Mouse (Mus musculus): ENCODE results near the gene Ttc36.

The Ttc36 gene

GRCm38 (mm10) chr9:44802808-44803450, at the start of gene Ttc36:
Gene Ttc36, minus strand, starts transcription at chr9:44803072.
- peak; percentile 86 to 92 for DNase-seq

- peak in 1 of 2 experiments; percentile 23 for DNase-seq
These were observed 44.6 kb upstream of the Ttc36 start for GRCm38 (mm10) chr9:44847446-44847845.

- peak; percentile 41 to 55 for DNase-seq
These were observed 38.4 kb upstream of the Ttc36 start for GRCm38 (mm10) chr9:44841241-44841640.

- DNase-seq: peak; percentile 62 to 85
These were observed 33.6 kb upstream of the Ttc36 start for GRCm38 (mm10) chr9:44836439-44836838.

DNA sequence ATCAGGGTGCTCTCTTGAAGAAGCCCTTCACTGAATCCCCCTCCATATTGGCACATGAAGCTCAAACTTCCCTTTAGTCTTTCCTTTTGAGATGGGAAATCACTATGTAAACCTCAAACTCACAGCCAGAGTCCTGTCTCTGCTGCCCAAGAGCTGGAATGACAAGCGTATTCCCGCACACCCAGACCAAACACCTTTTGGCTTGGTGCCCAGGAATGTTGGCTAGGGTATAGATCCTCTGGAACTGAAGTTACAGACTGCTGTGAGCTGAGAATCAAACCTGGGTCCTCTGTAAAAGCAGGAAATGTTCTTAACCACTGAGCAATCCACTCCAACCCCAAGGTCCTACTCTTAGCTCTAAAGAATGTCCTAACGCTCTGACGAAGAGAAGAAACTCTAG, 29.5 kb upstream of the Ttc36 start:
- DNase-seq: peak; percentile 60 to 80

GRCm38 (mm10) chr9:44830506-44830905, 27.6 kb upstream of the Ttc36 start:
- DNase-seq: peak; percentile 25 to 35

GRCm38 (mm10) chr9:44828944-44829343, 26.1 kb upstream of the Ttc36 start:
- no peak for DNase-seq

GRCm38 (mm10) chr9:44826660-44827059, 23.8 kb upstream of the Ttc36 start:
- DNase-seq: no peak

DNA sequence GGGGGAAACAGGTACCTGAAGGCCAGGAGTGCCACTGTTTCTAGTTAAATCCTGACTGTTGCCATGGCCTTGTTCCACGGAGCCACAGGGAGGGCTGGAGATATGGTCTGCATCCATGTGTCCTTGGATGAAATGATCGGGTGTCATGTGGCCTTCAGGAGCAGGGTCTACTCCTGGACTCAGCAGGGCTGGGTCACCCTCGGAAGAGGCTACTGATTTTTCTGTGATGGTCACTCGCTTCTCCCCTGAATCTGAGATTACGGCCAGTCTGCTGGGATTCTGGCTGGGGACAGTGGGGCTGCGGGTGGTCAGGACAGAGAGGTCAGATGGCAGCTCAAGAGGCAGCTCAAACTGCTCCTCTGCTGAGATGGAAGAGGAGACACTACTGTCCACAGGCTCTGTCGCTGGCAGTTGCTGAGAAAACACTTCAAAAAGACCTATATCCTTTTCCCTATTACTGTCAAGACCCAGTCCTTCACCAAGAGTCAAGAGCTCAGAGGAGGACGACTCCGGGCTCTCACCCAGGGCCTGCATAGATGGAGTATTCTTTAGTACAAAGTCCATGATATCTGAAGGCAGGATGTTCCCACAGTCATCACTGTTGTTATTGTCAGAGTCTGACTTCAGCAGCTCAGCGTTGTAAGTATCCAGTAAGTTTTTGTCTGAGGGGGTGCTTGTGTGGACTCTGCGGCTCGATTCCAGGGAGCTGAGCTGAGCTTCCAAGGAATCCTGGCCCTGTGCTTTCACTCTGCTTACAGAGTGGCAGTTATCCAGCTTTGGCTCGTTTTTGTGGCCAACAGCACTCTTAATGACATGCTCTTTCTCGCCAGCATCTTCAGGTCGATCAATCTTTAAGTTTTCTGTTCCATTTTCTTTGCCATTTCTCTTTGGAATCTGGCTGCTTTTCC, 17.3 kb upstream of the Ttc36 start:
- no peak for DNase-seq

DNA sequence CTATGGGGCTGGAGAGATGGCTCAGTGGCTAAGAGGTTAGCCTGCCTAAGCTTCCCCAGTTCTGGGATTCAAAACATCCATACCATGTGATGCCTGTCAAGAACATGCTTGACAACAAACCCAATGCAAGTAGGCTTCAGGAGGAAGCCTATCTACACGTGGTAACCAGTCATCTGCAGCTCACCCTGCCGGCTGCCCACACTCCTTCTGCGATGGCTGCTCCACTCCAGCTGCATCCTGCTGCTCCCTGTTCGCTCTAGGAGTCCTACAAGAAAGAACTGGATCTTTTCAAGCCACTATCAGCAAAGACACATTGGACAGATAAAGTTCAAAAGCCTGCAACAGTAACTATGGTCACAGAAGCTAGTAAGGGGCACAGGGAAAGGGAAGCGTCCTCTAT, 14.7 kb upstream of the Ttc36 start:
- no peak for DNase-seq

DNA sequence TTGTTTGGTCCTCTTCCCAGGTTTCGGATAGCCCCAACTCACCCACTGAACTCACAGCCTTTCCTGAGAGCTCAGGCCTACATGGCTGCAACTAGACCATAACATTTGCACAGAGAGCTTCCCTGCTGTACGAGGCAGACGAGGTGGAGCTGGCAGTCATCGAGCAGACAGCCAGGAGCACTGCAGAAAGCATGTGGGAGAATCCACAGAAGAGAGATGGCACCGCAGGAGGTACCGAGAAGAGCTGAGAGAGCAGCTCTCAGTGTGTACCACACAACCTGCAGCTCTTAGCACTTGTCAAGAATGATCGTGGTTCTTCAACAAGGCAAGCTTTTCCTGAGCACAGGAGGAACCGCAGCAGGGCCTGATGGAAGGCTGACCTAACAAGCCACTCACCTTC, 11.3 kb upstream of the Ttc36 start:
- no peak for DNase-seq

DNA sequence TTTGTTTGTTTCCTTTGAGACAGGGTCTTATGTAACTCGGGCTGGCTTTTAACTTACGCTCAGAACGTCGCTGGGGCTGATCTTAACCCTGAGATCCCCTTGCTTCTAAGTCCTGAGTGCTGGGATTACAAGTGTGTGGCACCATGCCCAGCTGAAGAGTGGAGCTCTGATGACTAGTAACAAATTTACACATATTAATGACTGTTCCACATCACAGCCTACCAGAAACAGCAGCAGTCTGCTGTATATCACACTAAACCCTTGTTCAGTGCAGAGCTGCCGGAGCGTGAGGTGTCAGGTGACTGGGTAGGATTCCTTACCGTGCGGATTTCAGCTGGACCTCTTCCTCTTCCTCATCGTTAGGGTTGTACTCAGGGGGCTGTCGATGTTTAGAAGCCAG, 7.4 kb upstream of the Ttc36 start:
- peak; percentile 50 for DNase-seq

GRCm38 (mm10) chr9:44807778-44808177, 4.9 kb upstream of the Ttc36 start:
- no peak for DNase-seq

- DNase-seq: no peak
These were observed 4.3 kb upstream of the Ttc36 start for GRCm38 (mm10) chr9:44807141-44807540.

GRCm38 (mm10) chr9:44805536-44805935, 2.7 kb upstream of the Ttc36 start:
- DNase-seq: no peak

GRCm38 (mm10) chr9:44804678-44805077, 1.8 kb upstream of the Ttc36 start:
- DNase-seq: peak; percentile 60 to 67

- DNase-seq: peak; percentile 49 to 66
These were observed 1.2 kb downstream of the Ttc36 start for GRCm38 (mm10) chr9:44801669-44802068.

GRCm38 (mm10) chr9:44799958-44800324, 2.9 kb downstream of the Ttc36 start:
- no peak for DNase-seq

- peak; percentile 95 to 96 for DNase-seq
These were observed 3.5 kb downstream of the Ttc36 start, which contains the start of gene Tmem25 for GRCm38 (mm10) chr9:44799102-44799957. Gene Tmem25, minus strand, starts transcription at chr9:44799307.

DNA sequence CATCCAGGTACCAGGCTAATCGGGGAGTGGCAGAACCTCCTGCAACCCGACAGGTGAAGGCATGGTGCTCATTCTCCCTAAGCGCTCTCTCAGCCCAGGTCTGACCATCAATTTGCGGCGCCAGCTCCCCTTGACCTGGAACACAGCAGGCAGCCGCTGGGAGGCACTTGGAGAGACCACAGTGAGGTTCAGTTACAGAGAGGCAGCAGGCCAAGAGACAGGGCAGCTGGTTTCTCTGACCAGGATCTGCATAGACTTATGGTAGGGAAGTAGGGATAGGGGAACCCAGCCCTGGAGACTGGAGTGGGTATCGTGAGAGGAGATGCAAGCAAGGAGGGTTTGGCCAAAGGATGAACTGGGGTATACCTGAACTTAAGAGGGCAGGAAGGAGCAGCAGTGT, 4.6 kb downstream of the Ttc36 start:
- peak; percentile 19 to 42 for DNase-seq

- no peak for DNase-seq
These were observed 10.0 kb downstream of the Ttc36 start for GRCm38 (mm10) chr9:44792842-44793241.

- DNase-seq: peak; percentile 97
These were observed 29.9 kb downstream of the Ttc36 start for GRCm38 (mm10) chr9:44772750-44773651.
